Mouse (Mus musculus) CH12.LX (cell line): ENCODE data around the gene Ldlrad1. TPM values are rescaled to one million over a fixed set of nuclear protein-coding genes. Genes with fewer than 3 reads are reported as not detected.

ENCODE experiments used
- DNase-seq: peaks from one replicate; pipeline ENCODE4 v3.0.0-alpha.2; 2013; ENCODE audit errors: extremely low read depth
- H3K27ac ChIP-seq: 2 replicates; pipeline ENCODE4 v1.5.1; 2012; ENCODE audit warnings: low read depth, mild to moderate bottlenecking, control low read depth, moderate library complexity; ENCODE audit not compliant: insufficient read depth
- H3K27me3 ChIP-seq: replicated peaks from 2 replicates; pipeline ENCODE3; 2012; ENCODE audit warnings: inconsistent platforms
- H3K36me3 ChIP-seq, 2 experiments: replicated peaks in 1 of 2; 2 replicates each; pipeline versions ENCODE3 to v1.6.1; 2012; ENCODE audit warnings: inconsistent platforms in 1 of 2, low read length in 1 of 2, mild to moderate bottlenecking in 1 of 2, mixed read lengths in 1 of 2, moderate library complexity in 1 of 2; ENCODE audit not compliant: control insufficient read depth in 1 of 2, insufficient read depth in 1 of 2
- H3K4me1 ChIP-seq, 2 experiments: 2 replicates each; pipeline ENCODE4 v1.6.1; 2012; ENCODE audit warnings: inconsistent platforms in 1 of 2, moderate library complexity in 1 of 2; ENCODE audit not compliant: insufficient read depth in 2 of 2, control insufficient read depth in 1 of 2
- H3K4me2 ChIP-seq: 2 replicates; pipeline ENCODE4 v1.6.1; 2012; ENCODE audit warnings: low read depth, mild to moderate bottlenecking, control low read depth; ENCODE audit not compliant: poor library complexity, insufficient read depth, severe bottlenecking
- H3K4me3 ChIP-seq, 3 experiments: fragments of 150-350 bp in 1 of 3; sonication (generic) in 1 of 3; replicated peaks in 1 of 3; 2 replicates each; pipeline versions ENCODE3 to v1.5.1; 2011 to 2012; ENCODE audit warnings: low read depth in 2 of 3, low read length in 2 of 3, mild to moderate bottlenecking in 2 of 3, moderate library complexity in 2 of 3, control low read depth in 1 of 3, improper control_type of control experiment in 1 of 3, inconsistent platforms in 1 of 3, mixed read lengths in 1 of 3; ENCODE audit not compliant: poor library complexity in 1 of 3
- H3K79me2 ChIP-seq: replicated peaks from 2 replicates; pipeline ENCODE4 v1.6.1; 2012; ENCODE audit warnings: mild to moderate bottlenecking, moderate library complexity; ENCODE audit not compliant: control insufficient read depth, poor library complexity, insufficient read depth, severe bottlenecking; ENCODE audit errors: extremely low read depth
- H3K9ac ChIP-seq: 2 replicates; pipeline ENCODE4 v1.6.1; 2012; ENCODE audit warnings: low read depth, mild to moderate bottlenecking, control low read depth, moderate library complexity; ENCODE audit not compliant: insufficient read depth
- H3K9me3 ChIP-seq: replicated peaks from 2 replicates; pipeline ENCODE3; 2012; ENCODE audit warnings: low read length, inconsistent platforms, mixed read lengths
- CHD1 ChIP-seq: IDR thresholded peaks from 2 replicates; pipeline ENCODE4 v1.6.1; 2012; ENCODE audit warnings: low read depth, low read length, improper control_type of control experiment, inconsistent platforms
- CHD2 ChIP-seq: IDR thresholded peaks from 2 replicates; pipeline ENCODE4 v1.6.1; 2011; ENCODE audit warnings: low read length, improper control_type of control experiment
- E2F4 ChIP-seq: IDR thresholded peaks from 2 replicates; pipeline ENCODE4 v1.6.1; 2011; ENCODE audit warnings: low read depth, low read length, improper control_type of control experiment; ENCODE audit not compliant: insufficient replicate concordance
- EP300 ChIP-seq: IDR thresholded peaks from 2 replicates; pipeline ENCODE4 v1.6.1; 2011; ENCODE audit warnings: low read length, improper control_type of control experiment
- ETS1 ChIP-seq: conservative IDR thresholded peaks from 2 replicates; pipeline ENCODE4 v1.6.1; 2012; ENCODE audit warnings: low read depth, mild to moderate bottlenecking, inconsistent platforms, low read length, improper control_type of control experiment, moderate library complexity
- JUN ChIP-seq: IDR thresholded peaks from 2 replicates; pipeline ENCODE4 v1.6.1; 2011; ENCODE audit warnings: low read depth, mild to moderate bottlenecking, low read length, improper control_type of control experiment, moderate library complexity; ENCODE audit not compliant: insufficient read depth
- MAFK ChIP-seq: IDR thresholded peaks from 2 replicates; pipeline ENCODE4 v1.6.1; 2011; ENCODE audit warnings: low read length, improper control_type of control experiment; ENCODE audit not compliant: insufficient replicate concordance
- MAZ ChIP-seq: IDR thresholded peaks from 2 replicates; pipeline ENCODE4 v1.6.1; 2012; ENCODE audit warnings: low read depth, mild to moderate bottlenecking, inconsistent platforms, low read length, improper control_type of control experiment, moderate library complexity
- MEF2A ChIP-seq: IDR thresholded peaks from 2 replicates; pipeline ENCODE4 v1.6.1; 2014; ENCODE audit warnings: low read depth, mild to moderate bottlenecking, inconsistent platforms, low read length, improper control_type of control experiment, borderline replicate concordance
- MXI1 ChIP-seq: IDR thresholded peaks from 2 replicates; pipeline ENCODE4 v1.6.1; 2011; ENCODE audit warnings: mild to moderate bottlenecking, low read depth, low read length, improper control_type of control experiment
- NRF1 ChIP-seq: IDR thresholded peaks from 2 replicates; pipeline ENCODE4 v1.6.1; 2014; ENCODE audit warnings: low read depth, mild to moderate bottlenecking, inconsistent platforms, low read length, improper control_type of control experiment, moderate library complexity
- PAX5 ChIP-seq: IDR thresholded peaks from 2 replicates; pipeline ENCODE4 v1.6.1; 2012; ENCODE audit warnings: low read length, inconsistent platforms, mixed read lengths
- POLR2A ChIP-seq: IDR thresholded peaks from 2 replicates; pipeline ENCODE4 v1.6.1; 2011; ENCODE audit warnings: low read depth, mild to moderate bottlenecking, improper control_type of control experiment, low read length
- POLR2AphosphoS2 ChIP-seq: IDR thresholded peaks from 2 replicates; pipeline ENCODE4 v1.6.1; 2011; ENCODE audit warnings: low read depth, low read length, improper control_type of control experiment
- RCOR1 ChIP-seq: conservative IDR thresholded peaks from 2 replicates; pipeline ENCODE4 v1.6.1; 2012; ENCODE audit warnings: low read depth, mild to moderate bottlenecking, inconsistent platforms, low read length, improper control_type of control experiment
- SMC3 ChIP-seq: IDR thresholded peaks from 2 replicates; pipeline ENCODE4 v1.6.1; 2011; ENCODE audit warnings: low read depth, low read length, improper control_type of control experiment
- TBP ChIP-seq: conservative IDR thresholded peaks from 2 replicates; pipeline ENCODE4 v1.6.1; 2011; ENCODE audit warnings: low read depth, low read length, improper control_type of control experiment
- UBTF ChIP-seq: IDR thresholded peaks from 2 replicates; pipeline ENCODE4 v1.6.1; 2012; ENCODE audit warnings: low read depth, mild to moderate bottlenecking, inconsistent platforms, low read length, improper control_type of control experiment, moderate library complexity
- USF1 ChIP-seq: IDR thresholded peaks from 2 replicates; pipeline ENCODE4 v1.6.1; 2014; ENCODE audit warnings: low read depth, mild to moderate bottlenecking, inconsistent platforms, low read length, improper control_type of control experiment
- USF2 ChIP-seq: conservative IDR thresholded peaks from 2 replicates; pipeline ENCODE4 v1.6.1; 2011; ENCODE audit warnings: low read depth, low read length, improper control_type of control experiment
- ZKSCAN1 ChIP-seq: IDR thresholded peaks from 2 replicates; pipeline ENCODE4 v1.6.1; 2012; ENCODE audit warnings: low read depth, inconsistent platforms, low read length, improper control_type of control experiment, borderline replicate concordance
- ZMIZ1 ChIP-seq: IDR thresholded peaks from 2 replicates; pipeline ENCODE4 v1.6.1; 2012; ENCODE audit warnings: low read depth, mild to moderate bottlenecking, inconsistent platforms, low read length, improper control_type of control experiment
- ZNF384 ChIP-seq: IDR thresholded peaks from 2 replicates; pipeline ENCODE4 v1.6.1; 2012; ENCODE audit warnings: low read depth, low read length, improper control_type of control experiment, inconsistent platforms
- dilution Hi-C: fragments of 300-500 bp; cut with MboI; formaldehyde crosslinking; loops from 2 replicates; pipeline ENCODE4 v1.14.3; 2020; ENCODE audit warnings: low sequenced_read_pairs; ENCODE audit not compliant: extremely low pct_unique_long_range_greater_than_20kb, extremely low pct_ligation_motif_present
- in situ Hi-C: fragments of 300-500 bp; cut with MboI; formaldehyde crosslinking; loops from 3 replicates; pipeline ENCODE4 v1.14.3; 2019; ENCODE audit warnings: low sequenced_read_pairs, low pct_ligation_motif_present, low pct_unique_long_range_greater_than_20kb, mixed read lengths
- polyA plus RNA-seq: library from polyadenylated mRNA; unstranded; fragments of >175 nt; gene quantifications from 2 replicates; pipeline ENCODE4 v1.2.1, GENCODE M21; 2012; ENCODE audit warnings: low read depth; ENCODE audit not compliant: insufficient read length
- total RNA-seq, 2 experiments: library from RNA; depleted of rRNA; stranded (reverse); fragments of 300-350 nt in 1 of 2; fragments of >200 nt in 1 of 2; gene quantifications; 2 replicates each; pipeline ENCODE4 v1.2.3; 2012 to 2014

The Ldlrad1 gene
- total and polyA plus RNA-seq, 3 experiments: not detected

- H3K9me3 ChIP-seq: no peaks in the 10 kb centered on the region
- H3K27me3 ChIP-seq: no peaks in the 10 kb centered on the region
- H3K4me1 ChIP-seq: peaks cover 3 to 5% of the 10 kb centered on the region in 2 experiments; a peak in 3 of 4 replicates
- H3K4me2 ChIP-seq: no peak overlapping the region
- H3K79me2 ChIP-seq: no peaks in the 10 kb centered on the region
- TF ChIP-seq ETS1: no peak
- no peak for TF ChIP-seq TBP
- TF ChIP-seq ZKSCAN1: no peak
- no peak for TF ChIP-seq MAFK
- peaks cover 45 to 85% of the 10 kb centered on the region in 2 experiments for H3K36me3 ChIP-seq
- H3K4me3 ChIP-seq: no peak overlapping the region
- no peak overlapping the region for H3K9ac ChIP-seq
- DNase-seq: no peak
- in situ Hi-C loops: no loop called here
- H3K27ac ChIP-seq: no peak overlapping the region
- dilution Hi-C loops: no loop called here
Observed at GRCm38 (mm10) chr4:107238253-107238652, 29.3 kb downstream of the Ldlrad1 start.

- no peak overlapping the region for H3K27ac ChIP-seq
- DNase-seq: no peak
- dilution Hi-C loops (no loop called here), in situ Hi-C loops (no loop called here)
- no peak overlapping the region for H3K9ac ChIP-seq
- no peaks in the 10 kb centered on the region for H3K9me3 ChIP-seq
- H3K4me1 ChIP-seq: peaks cover 7 to 18% of the 10 kb centered on the region in 2 experiments; a peak in 3 of 4 replicates
- H3K36me3 ChIP-seq: peaks cover 33 to 81% of the 10 kb centered on the region in 2 experiments
- H3K79me2 ChIP-seq: no peaks in the 10 kb centered on the region
- no peak for TF ChIP-seq MAFK
- TF ChIP-seq E2F4: no peak
- no peak for TF ChIP-seq MEF2A
- no peak for TF ChIP-seq NRF1
- TF ChIP-seq POLR2A: no peak
- no peak for TF ChIP-seq JUN
- TF ChIP-seq USF1: no peak
- H3K27me3 ChIP-seq: no peaks in the 10 kb centered on the region
- H3K4me3 ChIP-seq: no peak overlapping the region
- no peak overlapping the region for H3K4me2 ChIP-seq
Observed at GRCm38 (mm10) chr4:107240196-107240595, 31.2 kb downstream of the Ldlrad1 start.

DNA sequence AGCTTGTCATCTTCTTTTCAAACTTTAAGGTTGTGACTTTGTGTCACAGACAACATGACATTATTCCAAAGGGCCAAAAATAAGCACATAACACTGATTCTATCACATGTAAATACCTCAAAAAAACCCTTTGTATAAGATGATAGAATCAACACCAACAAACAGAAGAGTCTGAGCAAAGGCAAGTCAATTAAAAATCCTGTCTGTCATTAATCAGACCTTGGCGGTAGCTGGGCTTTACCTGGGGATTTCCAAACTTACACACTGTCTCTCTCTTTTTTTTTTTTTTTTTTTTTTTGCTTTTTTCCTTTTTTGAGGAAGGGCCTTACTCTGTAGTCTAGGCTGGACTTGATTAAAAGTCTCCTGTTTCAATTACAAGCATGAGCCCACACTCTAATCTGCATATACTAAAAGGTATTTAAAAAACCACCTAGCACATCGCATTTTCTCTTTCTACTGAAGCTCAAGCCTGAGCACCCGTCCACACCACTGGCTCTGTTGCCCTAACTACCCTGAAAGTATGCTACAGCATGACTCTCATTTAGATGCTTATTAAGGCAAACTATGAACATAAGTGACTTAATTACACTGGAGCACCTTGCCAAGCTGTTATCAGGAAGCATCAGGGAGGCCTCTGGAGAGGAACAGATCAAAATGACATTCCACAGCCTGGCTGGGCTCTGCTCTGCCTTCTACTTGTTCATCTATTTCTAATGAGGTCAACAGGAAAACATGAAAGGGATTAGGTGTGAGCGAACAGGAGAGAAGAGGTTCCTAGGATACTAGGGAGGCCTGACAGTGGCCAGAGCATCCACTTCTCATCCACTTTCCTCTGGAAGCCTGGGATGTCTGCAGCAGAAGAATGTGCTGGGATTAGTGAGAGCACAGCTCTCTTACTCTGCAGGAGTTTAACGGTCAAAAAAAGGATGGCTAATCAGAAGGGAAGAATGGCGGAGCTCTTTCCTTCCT is 34.7 kb downstream of the Ldlrad1 start:
- dilution Hi-C loops (no loop called here), in situ Hi-C loops (no loop called here)
- Histone ChIP-seq H3K36me3 (peaks cover 23 to 67% of the 10 kb centered on the region in 2 experiments), H3K9me3 (no peaks in the 10 kb centered on the region), H3K27me3 (no peaks in the 10 kb centered on the region), H3K9ac (no peak overlapping the region), H3K27ac (no peak overlapping the region), H3K79me2 (no peaks in the 10 kb centered on the region; the same call in 1 of the 2 replicates), H3K4me1 (peaks cover 7 to 22% of the 10 kb centered on the region in 2 experiments; a peak in 3 of 4 replicates), H3K4me3 (no peak overlapping the region), H3K4me2 (no peak overlapping the region)
- peak; percentile 6 for DNase-seq
- TF ChIP-seq POLR2AphosphoS2 (no peak), USF1 (no peak), MXI1 (no peak), RCOR1 (no peak), CHD1 (no peak), UBTF (no peak), CHD2 (no peak), SMC3 (no peak), MEF2A (0 out of 2 replicates have a peak, but pooled peaks have one; percentile 29), USF2 (no peak), MAZ (no peak), EP300 (peak; percentile 47; the same call in 1 of the 2 replicates), ZNF384 (peak; percentile 96), ZMIZ1 (no peak), PAX5 (no peak), TBP (no peak), JUN (no peak), POLR2A (no peak)
